11 mouse cellular contexts compared by ENCODE assay signal in genomic region chr19:5409068-5409467, GRCm38 (mm10). TPM values are rescaled to one million over a fixed set of nuclear protein-coding genes. Genes with fewer than 3 reads are reported as not detected.
DNase-seq lines count a peak whose midpoint lies in the region; ATAC-seq and TF ChIP-seq lines count a peak whose summit lies in the region.
"Had no signal": no experiment of that assay in that cellular context is flagged by ENCODE, and none has a peak within 500 bp of the region (broad histone marks: within the 10 kb centered on the region; RNA-seq: fewer than 3 reads in every experiment).

No protein-coding gene starts in this region.

- WGBS in liver, embryonic 12.5 days (ENCODE audit: insufficient replicate concordance): 69% methylated on average over 5 of the region's 5 CpGs
- 84% methylated on average over 5 of the region's 5 CpGs for WGBS in liver, embryonic 11.5 days
- WGBS in heart, embryonic 16.5 days: 75% methylated on average over 5 of the region's 5 CpGs
- 32% methylated on average over 5 of the region's 5 CpGs for WGBS in cerebellum, adult 2 months

- DNase-seq in gastrocnemius, adult 2 months: peak; percentile 64
- no peak for DNase-seq in gastrocnemius, postnatal 10 days
- no peak for DNase-seq in liver, embryonic 11.5 days (ENCODE audit: low spot score)
- DNase-seq in lung, postnatal 36 days: peak; percentile 59
- DNase-seq in cerebellum, postnatal 25 days: no peak
- no peak for DNase-seq in cerebellum, adult 2 months

- TF ChIP-seq POLR2A in cerebellum, adult 2 months (IDR thresholded peaks at IDR 0.05; ENCODE audit: borderline replicate concordance, insufficient read depth, low read length): no peak

- no peaks in the 10 kb centered on the region for H3K9me3 ChIP-seq in liver, embryonic 12.5 days (replicated peaks)
- no peaks in the 10 kb centered on the region for H3K9me3 ChIP-seq in liver, embryonic 11.5 days (ENCODE audit: control insufficient read depth, low read length)
- H3K9me3 ChIP-seq in heart, embryonic 16.5 days (replicated peaks; ENCODE audit: control insufficient read depth, low read length): no peaks in the 10 kb centered on the region
- H3K9me3 ChIP-seq: limb, embryonic 12.5 days had no signal

- no peak overlapping the region for H3K4me2 ChIP-seq in liver, embryonic 12.5 days
- no peak overlapping the region for H3K4me2 ChIP-seq in liver, embryonic 11.5 days
- H3K4me2 ChIP-seq in heart, embryonic 16.5 days (ENCODE audit: low read depth, low read length): no peak overlapping the region
- H3K4me2 ChIP-seq: limb, embryonic 12.5 days had no signal

- no peak for ATAC-seq in liver, embryonic 12.5 days
- no peak for ATAC-seq in liver, embryonic 11.5 days (replicated peaks; ENCODE audit: low FRiP score)
- no peak for ATAC-seq in heart, embryonic 16.5 days (replicated peaks; ENCODE audit: extremely low read depth, insufficient read depth, low FRiP score)

- intact Hi-C loops in gastrocnemius, adult 2 months (cut with DNase I): loop anchor here (2.0 to 5.0 kb wide), 2 partner anchors 16 to 78 kb away; partner anchors contain the start of genes AI837181, Drap1 and Mus81

- no peak overlapping the region for H3K9ac ChIP-seq in liver, embryonic 12.5 days
- H3K9ac ChIP-seq in liver, embryonic 11.5 days (ENCODE audit: low read depth, low read length): no peak overlapping the region
- H3K9ac ChIP-seq in heart, embryonic 16.5 days (ENCODE audit: low read length): no peak overlapping the region
- H3K9ac ChIP-seq: limb, embryonic 12.5 days had no signal

- H3K4me3 ChIP-seq in gastrocnemius, adult 2 months: peak overlapping the region; percentile 78
- H3K4me3 ChIP-seq in liver, embryonic 12.5 days: no peak overlapping the region
- no peak overlapping the region for H3K4me3 ChIP-seq in liver, embryonic 11.5 days (ENCODE audit: low read depth, low read length)
- no peak overlapping the region for H3K4me3 ChIP-seq in heart, embryonic 16.5 days (ENCODE audit: low read length)
- no peak overlapping the region for H3K4me3 ChIP-seq in cerebellum, adult 2 months (replicated peaks; ENCODE audit: insufficient read depth, low read depth, low read length)
- H3K4me3 ChIP-seq: limb, embryonic 12.5 days had no signal

- H3K27me3 ChIP-seq in liver, embryonic 12.5 days (replicated peaks): no peaks in the 10 kb centered on the region
- H3K27me3 ChIP-seq in liver, embryonic 11.5 days (replicated peaks; ENCODE audit: control insufficient read depth, insufficient read depth, low read length): no peaks in the 10 kb centered on the region
- H3K27me3 ChIP-seq in heart, embryonic 16.5 days (ENCODE audit: control insufficient read depth, insufficient read depth, low read length): no peaks in the 10 kb centered on the region
- no peaks in the 10 kb centered on the region for H3K27me3 ChIP-seq in cerebellum, adult 2 months (ENCODE audit: control insufficient read depth, insufficient read depth, low read length)
- H3K27me3 ChIP-seq: limb, embryonic 12.5 days had no signal

- 0 out of 2 replicates have a peak, but pooled peaks cover 7% of the 10 kb centered on the region for H3K36me3 ChIP-seq in liver, embryonic 12.5 days
- no peaks in the 10 kb centered on the region for H3K36me3 ChIP-seq in liver, embryonic 11.5 days (ENCODE audit: control insufficient read depth, insufficient read depth, low read length)
- no peaks in the 10 kb centered on the region for H3K36me3 ChIP-seq in heart, embryonic 16.5 days (ENCODE audit: control insufficient read depth, insufficient read depth)

- peaks cover 22% of the 10 kb centered on the region for H3K4me1 ChIP-seq in liver, embryonic 12.5 days
- H3K4me1 ChIP-seq in liver, embryonic 11.5 days (replicated peaks; ENCODE audit: control insufficient read depth, insufficient read depth, low read length): 0 out of 2 replicates have a peak, but pooled peaks cover 3% of the 10 kb centered on the region
- H3K4me1 ChIP-seq in heart, embryonic 16.5 days (ENCODE audit: control insufficient read depth, insufficient read depth, low read length): peaks cover 25% of the 10 kb centered on the region
- H3K4me1 ChIP-seq in cerebellum, adult 2 months (ENCODE audit: control insufficient read depth, insufficient read depth, low read length): peaks cover 3% of the 10 kb centered on the region

- no peak for TF ChIP-seq CTCF in gastrocnemius, adult 2 months (IDR thresholded peaks at IDR 0.05)
- no peak for TF ChIP-seq CTCF in cerebellum, adult 2 months (IDR thresholded peaks at IDR 0.05; ENCODE audit: borderline replicate concordance, insufficient read depth, low read depth, low read length)

- peak overlapping the region; percentile 98 for H3K27ac ChIP-seq in gastrocnemius, adult 2 months
- peak overlapping the region; percentile 20; the same call in 1 of the 2 replicates for H3K27ac ChIP-seq in liver, embryonic 12.5 days
- no peak overlapping the region for H3K27ac ChIP-seq in liver, embryonic 11.5 days (ENCODE audit: low read depth, low read length)
- H3K27ac ChIP-seq in heart, embryonic 16.5 days (ENCODE audit: low read length): peak overlapping the region; percentile 60
- no peak overlapping the region for H3K27ac ChIP-seq in cerebellum, adult 2 months (ENCODE audit: insufficient read depth, low read length)
- H3K27ac ChIP-seq: limb, embryonic 12.5 days had no signal

RNA-seq across cellular contexts. Expression of gene Tsga10ip, which starts 6.7 kb away (rescaled TPM):
- 1 to 10 TPM; 1.3 to 2.7 TPM for total RNA-seq in gastrocnemius, adult 2 months (2021)
- total RNA-seq in gastrocnemius, postnatal 10 days (2021): under 1 TPM in 1 of 2 experiments, not detected in 1; 0.23 TPM
- polyA plus RNA-seq in liver, embryonic 12.5 days (2016; fragmentation: Nextera tagmentation; extraction: Ambion mirVana): 0.22 TPM in 1 of 2 replicates, not detected in the other
- 0.30 and 1.2 TPM in 2 replicates for polyA plus RNA-seq in liver, embryonic 11.5 days (2014; fragmentation: Nextera tagmentation; extraction: Ambion mirVana)
- 1.6 and 2.1 TPM in 2 replicates for polyA plus RNA-seq in heart, embryonic 16.5 days (2015; fragmentation: Nextera tagmentation; extraction: Ambion mirVana)
- 0.21 TPM in 1 of 2 replicates, not detected in the other for polyA plus RNA-seq in cerebellum, adult 2 months (2012; rRNA removed)
- total RNA-seq: monocyte, adult 5-6 weeks had no signal

RNA-seq across cellular contexts. Expression of gene Drap1, which starts 15.7 kb away (rescaled TPM):
- 100 to 1,000 TPM; 503 to 688 TPM for total RNA-seq in gastrocnemius, adult 2 months (2021)
- 100 to 1,000 TPM; 513 to 561 TPM for total RNA-seq in gastrocnemius, postnatal 10 days (2021)
- 108 TPM in 2 replicates for polyA plus RNA-seq in liver, embryonic 12.5 days (2016; fragmentation: Nextera tagmentation; extraction: Ambion mirVana)
- polyA plus RNA-seq in liver, embryonic 11.5 days (2014; fragmentation: Nextera tagmentation; extraction: Ambion mirVana): 124 and 151 TPM in 2 replicates
- 219 and 232 TPM in 2 replicates for polyA plus RNA-seq in heart, embryonic 16.5 days (2015; fragmentation: Nextera tagmentation; extraction: Ambion mirVana)
- polyA plus RNA-seq in cerebellum, adult 2 months (2012; rRNA removed): 281 and 309 TPM in 2 replicates

RNA-seq across cellular contexts. Expression of gene AI837181, which starts 15.9 kb away (rescaled TPM):
- 10 to 100 TPM; 34.0 to 38.0 TPM for total RNA-seq in gastrocnemius, adult 2 months (2021)
- 10 to 100 TPM; 47.8 to 50.5 TPM for total RNA-seq in gastrocnemius, postnatal 10 days (2021)
- 21.8 and 24.0 TPM in 2 replicates for polyA plus RNA-seq in liver, embryonic 12.5 days (2016; fragmentation: Nextera tagmentation; extraction: Ambion mirVana)
- 24.2 and 27.2 TPM in 2 replicates for polyA plus RNA-seq in liver, embryonic 11.5 days (2014; fragmentation: Nextera tagmentation; extraction: Ambion mirVana)
- polyA plus RNA-seq in heart, embryonic 16.5 days (2015; fragmentation: Nextera tagmentation; extraction: Ambion mirVana): 34.6 and 41.8 TPM in 2 replicates
- polyA plus RNA-seq in cerebellum, adult 2 months (2012; rRNA removed): 130 and 134 TPM in 2 replicates

RNA-seq across cellular contexts. Expression of gene Sart1, which starts 20.6 kb away (rescaled TPM):
- 10 to 100 TPM; 40.1 to 50.3 TPM for total RNA-seq in gastrocnemius, adult 2 months (2021)
- total RNA-seq in gastrocnemius, postnatal 10 days (2021): 10 to 100 TPM; 39.8 to 45.4 TPM
- polyA plus RNA-seq in liver, embryonic 12.5 days (2016; fragmentation: Nextera tagmentation; extraction: Ambion mirVana): 69.9 and 72.5 TPM in 2 replicates
- polyA plus RNA-seq in liver, embryonic 11.5 days (2014; fragmentation: Nextera tagmentation; extraction: Ambion mirVana): 62.7 and 73.3 TPM in 2 replicates
- 49.6 and 54.7 TPM in 2 replicates for polyA plus RNA-seq in heart, embryonic 16.5 days (2015; fragmentation: Nextera tagmentation; extraction: Ambion mirVana)
- 77.5 and 86.5 TPM in 2 replicates for polyA plus RNA-seq in cerebellum, adult 2 months (2012; rRNA removed)

RNA-seq across cellular contexts. Expression of gene Fosl1, which starts 38.3 kb away (rescaled TPM):
- total RNA-seq in gastrocnemius, adult 2 months (2021): not detected
- not detected for total RNA-seq in gastrocnemius, postnatal 10 days (2021)
- not detected in 2 replicates for polyA plus RNA-seq in liver, embryonic 12.5 days (2016; fragmentation: Nextera tagmentation; extraction: Ambion mirVana)
- polyA plus RNA-seq in liver, embryonic 11.5 days (2014; fragmentation: Nextera tagmentation; extraction: Ambion mirVana): 0.52 and 0.59 TPM in 2 replicates
- 0.16 TPM in 1 of 2 replicates, not detected in the other for polyA plus RNA-seq in heart, embryonic 16.5 days (2015; fragmentation: Nextera tagmentation; extraction: Ambion mirVana)
- not detected in 2 replicates for polyA plus RNA-seq in cerebellum, adult 2 months (2012; rRNA removed)
- polyA plus RNA-seq: limb, embryonic 12.5 days; stomach, embryonic 16.5 days had no signal

Comparison
In these comparisons a context has a peak if more than half of its experiments do, and no peak if none do; other contexts are left out.
1. DNase-seq: peak in gastrocnemius, adult 2 months (single experiment) and lung, postnatal 36 days (single experiment); none in gastrocnemius, postnatal 10 days (single experiment), liver, embryonic 11.5 days (single experiment), cerebellum, postnatal 25 days (0 of 2) and cerebellum, adult 2 months (0 of 2).
2. H3K27ac ChIP-seq: peak in gastrocnemius, adult 2 months (single experiment), liver, embryonic 12.5 days (single experiment) and heart, embryonic 16.5 days (single experiment); none in liver, embryonic 11.5 days (single experiment) and cerebellum, adult 2 months (single experiment).